Mouse (Mus musculus) heart, embryonic 16.5 days (tissue): ENCODE measurements around the gene Txnrd3. TPM values are rescaled to one million over a fixed set of nuclear protein-coding genes. Genes with fewer than 3 reads are reported as not detected.

Experiments
- ATAC-seq: fragments of 200-750 bp; cut with Nextera tagmentation; replicated peaks from 2 replicates; pipeline ENCODE4 v1.8.0; 2017; ENCODE audit warnings: moderate number of reproducible peaks; ENCODE audit not compliant: insufficient read depth, low FRiP score; ENCODE audit errors: extremely low read depth
- H3K27ac ChIP-seq: fragments of 300-500 bp; sonication (generic); 2 replicates; pipeline ENCODE4 v1.5.1; 2014; ENCODE audit warnings: mild to moderate bottlenecking, low read length, control low read depth, moderate library complexity
- H3K27me3 ChIP-seq: fragments of 300-500 bp; sonication (generic); 2 replicates; pipeline ENCODE4 v1.6.1; 2014; ENCODE audit warnings: low read length, mixed read lengths; ENCODE audit not compliant: control insufficient read depth, insufficient read depth
- H3K36me3 ChIP-seq: fragments of 300-500 bp; sonication (generic); 2 replicates; pipeline ENCODE4 v1.6.1; 2014; ENCODE audit not compliant: control insufficient read depth, insufficient read depth
- H3K4me1 ChIP-seq: fragments of 300-500 bp; sonication (generic); 2 replicates; pipeline ENCODE4 v1.6.1; 2014; ENCODE audit warnings: low read length, mixed read lengths; ENCODE audit not compliant: control insufficient read depth, insufficient read depth
- H3K4me2 ChIP-seq: fragments of 300-500 bp; sonication (generic); 2 replicates; pipeline ENCODE4 v1.6.1; 2014; ENCODE audit warnings: low read depth, mild to moderate bottlenecking, control low read depth, low read length
- H3K4me3 ChIP-seq: fragments of 300-500 bp; sonication (generic); 2 replicates; pipeline ENCODE4 v1.5.1; 2014; ENCODE audit warnings: mild to moderate bottlenecking, control low read depth, low read length
- H3K9ac ChIP-seq: fragments of 300-500 bp; sonication (generic); 2 replicates; pipeline ENCODE4 v1.6.1; 2014; ENCODE audit warnings: low read length, control low read depth
- H3K9me3 ChIP-seq: fragments of 300-500 bp; sonication (generic); replicated peaks from 2 replicates; pipeline ENCODE4 v1.6.1; 2016; ENCODE audit warnings: low read length; ENCODE audit not compliant: control insufficient read depth
- WGBS: fragments of 180-500 bp; shearing (Covaris S2); extraction: QIAGEN DNeasy Blood & Tissue Kit; methylation state at CpG from one replicate; pipeline ENCODE4 v1.1.7; 2014; 5-methylcytosine and 5-hydroxymethylcytosine counted together
- polyA plus RNA-seq: library from polyadenylated mRNA; unstranded; fragments of >200 nt; fragmentation: Nextera tagmentation; extraction: Ambion mirVana; gene quantifications from 2 replicates; pipeline ENCODE4 v1.2.1, GENCODE M21; 2015

Txnrd3 gene
- polyA plus RNA-seq, 1 experiment from 2014 or later: 15.3 TPM

DNA sequence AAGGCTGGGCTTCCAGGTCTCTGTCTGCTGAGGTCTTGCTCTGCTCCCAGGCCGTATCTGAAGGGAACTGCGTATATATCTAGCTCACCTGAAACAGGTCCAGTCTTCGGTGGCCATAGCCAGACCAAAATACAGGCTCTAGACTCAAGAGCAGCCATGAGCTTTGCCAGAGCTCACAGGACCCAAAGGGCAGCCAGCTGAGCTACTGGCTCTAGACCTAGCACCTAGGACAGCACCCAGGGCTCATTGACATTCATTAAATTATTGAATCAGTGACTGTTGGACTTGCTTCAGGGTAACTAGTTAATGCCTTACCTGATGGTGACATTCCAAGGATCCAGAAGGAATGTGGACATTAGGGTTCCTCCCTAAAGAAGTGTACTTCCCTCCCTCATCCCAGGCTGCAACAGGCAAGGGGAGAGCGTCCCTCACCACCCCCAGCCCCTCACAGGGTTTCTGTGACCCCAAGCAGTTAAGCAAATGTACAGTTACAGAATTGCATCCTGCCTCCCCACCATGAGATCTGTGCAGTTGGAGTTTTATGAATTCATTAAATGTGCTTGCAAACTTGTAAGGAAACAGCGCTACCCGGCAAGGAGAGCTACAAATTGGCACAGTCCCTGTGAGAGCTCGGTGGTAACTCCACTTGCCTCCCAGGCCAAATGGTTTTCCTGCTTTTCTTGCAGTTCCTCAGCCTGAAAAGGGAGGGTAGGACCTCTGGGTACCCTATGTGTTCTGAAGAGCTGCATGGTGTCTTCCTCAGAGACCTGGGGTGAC lies 29.0 kb upstream of the Txnrd3 start:
- Histone ChIP-seq H3K27ac (no peak overlapping the region), H3K9ac (no peak overlapping the region), H3K36me3 (no peaks in the 10 kb centered on the region), H3K9me3 (no peaks in the 10 kb centered on the region), H3K4me2 (no peak overlapping the region), H3K27me3 (no peaks in the 10 kb centered on the region), H3K4me1 (peaks cover 5% of the 10 kb centered on the region), H3K4me3 (no peak overlapping the region)
- 65% methylated on average over 7 of the region's 7 CpGs for WGBS
- ATAC-seq: no peak

DNA sequence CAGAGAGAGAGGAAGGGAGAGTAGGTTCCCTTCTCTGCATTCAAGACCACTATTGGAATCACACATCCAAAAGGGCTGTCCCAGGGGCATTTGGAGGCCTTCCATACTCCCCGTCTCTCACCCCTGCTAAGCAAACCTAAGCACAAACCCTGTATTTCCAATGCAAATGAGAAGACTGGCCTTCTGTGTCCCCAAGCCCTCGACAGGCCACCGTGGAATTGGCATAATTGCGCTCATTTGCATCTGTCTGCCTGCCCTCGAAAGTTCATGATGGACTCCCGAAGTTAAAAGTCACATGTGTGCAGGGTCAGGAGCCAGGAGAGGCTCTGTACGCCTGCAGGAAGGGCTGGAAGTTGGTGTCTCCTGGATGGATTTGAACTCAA lies 28.4 kb upstream of the Txnrd3 start:
- 52% methylated on average over 7 of the region's 7 CpGs for WGBS
- Histone ChIP-seq H3K4me2 (no peak overlapping the region), H3K4me1 (peaks cover 5% of the 10 kb centered on the region), H3K27me3 (no peaks in the 10 kb centered on the region), H3K9me3 (no peaks in the 10 kb centered on the region), H3K4me3 (no peak overlapping the region), H3K9ac (no peak overlapping the region), H3K36me3 (no peaks in the 10 kb centered on the region), H3K27ac (no peak overlapping the region)
- ATAC-seq: no peak

DNA sequence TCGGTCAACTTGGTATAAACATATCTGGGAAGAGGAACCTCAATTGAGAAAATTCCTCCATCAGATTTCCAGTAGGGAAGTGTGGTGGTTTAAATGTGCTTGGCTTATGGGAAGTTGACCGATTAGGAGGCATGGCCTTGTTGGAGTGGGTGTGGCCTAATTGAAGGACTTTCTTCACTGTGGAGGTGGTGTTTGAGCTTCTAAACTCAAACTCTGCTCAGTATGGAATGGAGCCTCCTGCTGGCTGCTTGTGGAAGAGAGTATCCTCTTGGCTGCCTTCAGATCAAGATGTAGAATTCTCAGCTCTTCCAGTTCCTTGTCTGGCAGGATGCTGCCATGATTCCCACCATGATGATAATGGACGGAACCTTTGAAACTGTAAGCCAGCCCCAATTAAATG lies 21.1 kb upstream of the Txnrd3 start:
- H3K9me3 ChIP-seq: no peaks in the 10 kb centered on the region
- no peak for ATAC-seq
- no peak overlapping the region for H3K9ac ChIP-seq
- no peak overlapping the region for H3K4me2 ChIP-seq
- H3K4me3 ChIP-seq: no peak overlapping the region
- WGBS: 82% methylated on average over 3 of the region's 3 CpGs
- H3K27ac ChIP-seq: no peak overlapping the region
- no peaks in the 10 kb centered on the region for H3K36me3 ChIP-seq
- H3K4me1 ChIP-seq: no peaks in the 10 kb centered on the region
- H3K27me3 ChIP-seq: peaks cover under 1% of the 10 kb centered on the region; the same call in 1 of the 2 replicates

DNA sequence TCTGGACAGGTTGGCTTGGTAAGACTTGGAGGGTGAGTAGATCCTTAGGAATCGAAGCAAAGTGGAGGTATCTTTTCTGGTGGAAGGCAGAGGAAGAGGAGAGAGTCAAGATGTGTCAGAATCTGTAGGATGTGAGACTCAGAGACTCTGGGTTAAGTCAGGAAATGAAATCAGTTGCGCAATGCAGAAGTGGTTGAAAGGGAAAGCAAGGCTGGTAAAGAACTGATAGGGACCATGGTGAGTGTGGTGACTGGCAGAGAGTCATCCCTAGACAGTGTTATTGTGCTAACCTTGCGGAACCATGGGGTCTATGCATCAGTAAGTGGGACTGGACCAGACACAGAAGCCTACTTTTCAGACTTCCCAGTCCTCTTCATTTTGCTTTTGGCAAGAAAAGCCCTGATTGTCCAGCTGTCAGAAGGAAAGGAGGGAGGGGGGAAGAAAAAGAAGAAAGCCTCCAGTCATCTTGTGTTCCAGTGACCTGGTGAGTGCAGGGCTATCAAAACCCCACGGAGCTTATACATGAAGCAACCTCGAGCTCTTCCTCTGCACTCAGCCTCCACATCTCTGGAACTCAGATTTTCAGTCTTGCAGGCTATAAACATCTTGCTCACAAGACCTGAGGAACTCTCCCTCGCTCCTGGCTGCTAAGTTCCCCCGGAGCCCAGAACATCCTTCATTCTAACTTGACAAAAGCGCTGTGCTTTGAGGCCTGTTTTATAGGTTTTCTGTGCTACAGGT lies 15.6 kb upstream of the Txnrd3 start:
- H3K27me3 ChIP-seq: peaks cover 5% of the 10 kb centered on the region; the same call in 1 of the 2 replicates
- H3K4me1 ChIP-seq: peaks cover 3% of the 10 kb centered on the region; the same call in 1 of the 2 replicates
- H3K4me2 ChIP-seq: no peak overlapping the region
- H3K9ac ChIP-seq: no peak overlapping the region
- no peak overlapping the region for H3K27ac ChIP-seq
- H3K9me3 ChIP-seq: no peaks in the 10 kb centered on the region
- no peak; the same call in 1 of the 2 replicates for ATAC-seq
- H3K36me3 ChIP-seq: no peaks in the 10 kb centered on the region
- H3K4me3 ChIP-seq: no peak overlapping the region
- WGBS: 62% methylated on average over 8 of the region's 8 CpGs

DNA sequence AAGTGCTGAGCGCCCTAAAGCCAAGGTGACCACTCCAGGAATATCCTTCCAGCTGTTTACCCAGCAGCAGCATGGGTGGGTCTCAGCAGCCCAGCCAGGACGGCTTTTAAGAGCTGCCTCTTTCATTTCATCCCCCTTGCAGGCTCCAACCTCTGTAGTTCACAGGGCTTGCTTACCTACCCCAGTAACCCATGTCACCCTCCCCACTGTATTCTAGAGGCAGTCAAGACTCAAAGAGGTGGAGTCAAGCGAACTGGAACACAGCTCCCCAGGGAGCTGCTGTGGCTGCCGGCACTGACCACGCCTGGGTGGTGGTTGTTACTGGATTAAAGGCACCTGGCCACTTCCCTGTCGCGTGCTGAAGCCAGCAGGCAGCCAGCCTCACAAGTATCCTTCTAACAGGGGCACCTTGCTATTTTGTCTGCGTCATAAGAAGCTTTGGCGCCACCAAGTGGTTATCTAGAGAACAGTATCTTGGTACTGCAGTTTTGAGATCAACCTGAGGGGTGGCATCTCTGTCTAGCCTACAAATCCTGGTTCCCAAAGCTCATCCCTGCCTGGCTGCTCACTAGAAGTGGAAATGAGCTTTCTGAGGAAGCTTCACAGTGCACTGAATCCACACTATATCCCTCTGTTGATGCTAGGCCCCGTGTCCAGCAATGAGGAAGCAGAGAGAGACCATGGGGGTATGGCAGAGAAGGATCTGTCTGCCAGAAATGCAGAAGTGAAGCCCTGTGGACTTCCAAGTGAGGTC lies 11.8 kb upstream of the Txnrd3 start:
- Histone ChIP-seq H3K4me2 (peak overlapping the region; percentile 23; the same call in 1 of the 2 replicates), H3K36me3 (no peaks in the 10 kb centered on the region), H3K9ac (no peak overlapping the region), H3K27me3 (peaks cover 5% of the 10 kb centered on the region; the same call in 1 of the 2 replicates), H3K9me3 (no peaks in the 10 kb centered on the region), H3K4me1 (peaks cover 12% of the 10 kb centered on the region), H3K27ac (no peak overlapping the region), H3K4me3 (no peak overlapping the region)
- ATAC-seq: peak; percentile 24; the same call in 1 of the 2 replicates
- WGBS: 12% methylated on average over 10 of the region's 10 CpGs

DNA sequence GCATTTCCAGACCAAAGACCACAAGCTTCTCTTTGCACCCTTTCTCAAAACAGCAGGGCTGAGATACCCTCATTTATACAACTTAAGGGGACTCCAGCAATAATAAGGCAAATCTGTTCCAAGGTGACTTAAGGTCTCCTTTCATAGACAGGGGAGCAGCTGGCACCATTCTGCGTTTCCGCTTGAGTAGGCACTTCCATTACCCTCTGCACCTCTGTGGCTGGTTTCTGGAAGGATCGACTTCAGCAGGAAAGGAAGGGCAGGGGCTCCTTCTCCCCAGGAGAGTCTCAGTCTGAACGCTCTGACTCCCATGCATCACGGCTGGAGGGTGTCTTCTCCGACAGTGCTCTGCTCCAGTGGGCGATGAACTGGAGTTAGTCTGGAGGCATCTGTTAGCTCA lies 10.7 kb upstream of the Txnrd3 start:
- H3K27ac ChIP-seq: no peak overlapping the region
- H3K9me3 ChIP-seq: no peaks in the 10 kb centered on the region
- H3K36me3 ChIP-seq: no peaks in the 10 kb centered on the region
- 82% methylated on average over 7 of the region's 7 CpGs for WGBS
- no peak overlapping the region for H3K9ac ChIP-seq
- no peak for ATAC-seq
- no peak overlapping the region for H3K4me3 ChIP-seq
- H3K27me3 ChIP-seq: no peaks in the 10 kb centered on the region
- no peak overlapping the region for H3K4me2 ChIP-seq
- peaks cover 12% of the 10 kb centered on the region for H3K4me1 ChIP-seq

DNA sequence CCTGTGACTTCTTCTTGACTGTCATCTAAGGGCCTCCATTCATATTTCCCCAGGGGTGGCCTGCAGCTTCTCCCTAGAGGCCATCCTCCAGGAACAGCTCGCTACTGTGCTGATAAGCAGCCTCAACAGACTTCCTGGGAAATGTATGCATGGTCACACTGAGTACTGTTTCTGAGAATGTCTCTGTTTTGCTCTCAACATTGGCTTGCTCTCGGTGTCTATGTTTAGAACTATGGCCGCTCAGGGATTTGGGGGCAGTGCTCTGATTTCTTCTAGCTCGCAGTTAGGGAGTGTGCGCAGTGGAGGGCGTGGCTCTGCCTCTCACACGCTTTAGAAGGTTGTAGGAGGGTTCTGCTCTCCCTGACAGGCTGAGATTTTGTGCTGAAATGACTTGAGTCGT lies 9.4 kb upstream of the Txnrd3 start:
- 16% methylated on average over 8 of the region's 8 CpGs for WGBS
- Histone ChIP-seq H3K27ac (peak overlapping the region; percentile 56), H3K4me2 (peak overlapping the region; percentile 25; the same call in 1 of the 2 replicates), H3K9ac (peak overlapping the region; percentile 31; the same call in 1 of the 2 replicates), H3K9me3 (no peaks in the 10 kb centered on the region), H3K27me3 (no peaks in the 10 kb centered on the region), H3K4me1 (peaks cover 12% of the 10 kb centered on the region), H3K4me3 (no peak overlapping the region), H3K36me3 (no peaks in the 10 kb centered on the region)
- ATAC-seq: peak; percentile 75

DNA sequence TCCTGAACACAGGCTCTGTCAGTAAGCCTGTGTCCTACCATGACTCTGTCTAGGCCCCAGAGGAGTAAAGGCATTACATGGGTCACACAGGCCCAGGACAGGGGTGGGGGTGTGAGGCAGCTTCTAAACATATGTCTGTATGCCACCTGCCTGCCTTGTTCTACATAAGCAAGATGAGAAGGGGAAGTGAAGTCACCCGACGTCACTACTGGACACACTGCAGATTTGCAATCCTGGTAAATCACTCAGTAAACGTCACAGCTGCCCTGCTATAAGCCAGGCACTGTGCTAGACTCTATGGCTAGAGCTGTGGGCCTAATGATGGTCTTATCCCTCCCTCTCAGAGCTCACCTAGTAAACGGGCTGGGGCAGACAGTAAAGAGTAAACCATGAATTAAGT lies 5.8 kb upstream of the Txnrd3 start:
- Histone ChIP-seq H3K4me2 (no peak overlapping the region), H3K4me1 (peaks cover 11% of the 10 kb centered on the region), H3K4me3 (no peak overlapping the region), H3K9me3 (no peaks in the 10 kb centered on the region), H3K27me3 (no peaks in the 10 kb centered on the region), H3K36me3 (no peaks in the 10 kb centered on the region), H3K9ac (no peak overlapping the region), H3K27ac (no peak overlapping the region)
- WGBS: 76% methylated on average over 4 of the region's 4 CpGs
- ATAC-seq: no peak
